Mouse (Mus musculus): Measurements from ENCODE around the gene Scgb1b30. TPM values are rescaled to one million over a fixed set of nuclear protein-coding genes. Genes with fewer than 3 reads are reported as not detected.

Scgb1b30 gene
- polyA plus RNA-seq, 1 experiment = not detected

DNA sequence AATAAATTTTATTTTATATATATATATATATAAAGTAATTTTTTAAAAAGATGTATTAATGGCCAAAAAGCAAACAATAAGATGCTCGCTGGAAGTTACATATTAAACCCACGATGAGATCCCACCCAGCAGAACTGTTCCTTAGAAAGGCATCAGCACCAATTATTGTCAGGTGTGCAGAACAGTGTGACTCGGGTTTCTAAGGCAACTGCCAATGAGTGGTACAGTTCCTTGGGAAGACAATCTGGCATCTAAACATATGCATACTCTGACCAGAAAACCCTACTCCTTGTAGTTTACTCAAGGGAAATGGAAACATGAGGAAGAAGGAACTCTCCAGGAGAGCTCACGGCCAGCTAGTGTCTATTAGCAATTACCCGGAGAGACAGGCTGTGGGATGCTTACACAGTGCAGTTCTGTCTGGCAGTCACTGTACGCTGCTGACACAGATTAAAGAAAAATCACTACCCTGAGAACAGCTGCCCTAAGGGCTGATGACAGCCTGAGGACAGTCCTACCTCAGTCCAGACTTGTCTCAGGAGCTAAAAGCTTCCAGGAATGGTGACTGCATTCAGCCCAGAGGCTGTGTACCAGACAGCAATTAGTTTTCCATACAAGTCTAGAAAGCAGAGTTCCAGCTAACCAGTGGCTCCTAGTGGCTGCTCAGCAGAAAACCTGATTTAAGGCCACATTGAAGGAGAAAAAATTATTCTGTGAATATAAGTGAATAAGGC is 27.9 kb downstream of the Scgb1b30 start:
- TF ChIP-seq CTCF (IDR thresholded peaks at IDR 0.05; ENCODE audit: borderline replicate concordance, control insufficient read depth, extremely low read depth, insufficient read depth, low read length, poor library complexity) (no peak), POLR2A (IDR thresholded peaks at IDR 0.05; ENCODE audit: control insufficient read depth, extremely low read depth, insufficient read depth, low read length, poor library complexity) (no peak)
- Histone ChIP-seq H3K4me3 (ENCODE audit: control insufficient read depth, insufficient read depth, low read length) (no peak overlapping the region), H3K36me3 (ENCODE audit: control insufficient read depth, insufficient read depth, low read length) (no peaks in the 10 kb centered on the region), H3K27ac (ENCODE audit: control insufficient read depth, insufficient read depth, low read length) (no peak overlapping the region), H3K4me1 (replicated peaks; ENCODE audit: control insufficient read depth, insufficient read depth, low read length) (no peaks in the 10 kb centered on the region), H3K27me3 (ENCODE audit: control insufficient read depth, insufficient read depth, low read length) (no peaks in the 10 kb centered on the region)
- 88% methylated on average over 6 of the region's 6 CpGs for WGBS
- no peak for DNase-seq

DNA sequence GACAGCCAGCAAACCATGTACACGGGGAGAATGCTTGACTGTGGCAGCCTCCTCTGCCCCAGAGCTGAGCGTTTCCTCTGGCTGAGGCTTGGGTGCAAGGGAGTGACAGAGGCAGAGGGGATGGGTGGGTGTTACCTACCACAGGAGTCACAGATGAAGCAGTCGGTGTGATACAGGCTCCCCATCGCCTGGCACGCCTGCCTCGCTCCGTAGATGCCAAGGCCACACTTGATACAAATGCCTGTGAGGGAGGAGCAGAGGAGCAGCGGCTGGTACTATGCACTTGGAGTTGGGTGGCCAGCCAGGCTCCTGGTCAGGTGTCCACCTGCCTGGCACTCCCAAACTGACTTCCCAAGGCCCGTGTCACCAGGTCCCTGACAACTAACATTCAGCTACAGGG is 30.1 kb downstream of the Scgb1b30 start:
- DNase-seq = no peak
- H3K27me3 ChIP-seq (ENCODE audit: control insufficient read depth, insufficient read depth, low read length) = no peaks in the 10 kb centered on the region

DNA sequence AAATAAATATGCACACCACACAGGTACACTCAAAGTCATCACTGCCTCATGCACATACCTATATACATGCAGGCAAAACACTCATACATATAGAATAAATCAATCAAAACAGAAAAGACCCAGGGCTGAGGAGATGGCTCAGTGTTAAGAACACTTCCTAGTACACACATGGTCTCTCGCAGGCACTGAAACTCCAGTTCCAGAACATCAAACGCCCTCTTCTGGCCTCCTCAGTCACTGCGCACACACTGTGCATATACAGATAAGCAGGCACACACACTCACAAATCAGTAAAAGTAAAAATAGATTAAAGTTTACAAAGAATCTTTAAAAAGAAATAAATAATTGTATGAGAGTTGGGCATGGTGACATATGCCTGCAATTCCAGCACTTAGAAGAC is 31.1 kb downstream of the Scgb1b30 start:
- Histone ChIP-seq H3K27me3 (ENCODE audit: control insufficient read depth, insufficient read depth, low read length) (no peaks in the 10 kb centered on the region; the same call in 1 of the 2 replicates), H3K4me1 (replicated peaks; ENCODE audit: control insufficient read depth, insufficient read depth, low read length) (no peaks in the 10 kb centered on the region), H3K27ac (ENCODE audit: control insufficient read depth, insufficient read depth, low read length) (no peak overlapping the region), H3K4me3 (ENCODE audit: control insufficient read depth, insufficient read depth, low read length) (no peak overlapping the region), H3K36me3 (ENCODE audit: control insufficient read depth, insufficient read depth, low read length) (no peaks in the 10 kb centered on the region)
- 81% methylated on average over 3 of the region's 3 CpGs for WGBS
- TF ChIP-seq POLR2A (IDR thresholded peaks at IDR 0.05; ENCODE audit: control insufficient read depth, extremely low read depth, insufficient read depth, low read length, poor library complexity) (no peak), CTCF (IDR thresholded peaks at IDR 0.05; ENCODE audit: borderline replicate concordance, control insufficient read depth, extremely low read depth, insufficient read depth, low read length, poor library complexity) (no peak)
- no peak for DNase-seq

More for the DNA sequence above, 30.1 kb downstream of the Scgb1b30 start:
- Histone ChIP-seq H3K4me1 (replicated peaks; ENCODE audit: control insufficient read depth, insufficient read depth, low read length) (no peaks in the 10 kb centered on the region), H3K36me3 (ENCODE audit: control insufficient read depth, insufficient read depth, low read length) (no peaks in the 10 kb centered on the region), H3K4me3 (ENCODE audit: control insufficient read depth, insufficient read depth, low read length) (no peak overlapping the region), H3K27ac (ENCODE audit: control insufficient read depth, insufficient read depth, low read length) (no peak overlapping the region)
- no peak for TF ChIP-seq CTCF (IDR thresholded peaks at IDR 0.05; ENCODE audit: borderline replicate concordance, control insufficient read depth, extremely low read depth, insufficient read depth, low read length, poor library complexity)
- TF ChIP-seq POLR2A (IDR thresholded peaks at IDR 0.05; ENCODE audit: control insufficient read depth, extremely low read depth, insufficient read depth, low read length, poor library complexity) = no peak
- WGBS = 95% methylated on average over 9 of the region's 9 CpGs

DNA sequence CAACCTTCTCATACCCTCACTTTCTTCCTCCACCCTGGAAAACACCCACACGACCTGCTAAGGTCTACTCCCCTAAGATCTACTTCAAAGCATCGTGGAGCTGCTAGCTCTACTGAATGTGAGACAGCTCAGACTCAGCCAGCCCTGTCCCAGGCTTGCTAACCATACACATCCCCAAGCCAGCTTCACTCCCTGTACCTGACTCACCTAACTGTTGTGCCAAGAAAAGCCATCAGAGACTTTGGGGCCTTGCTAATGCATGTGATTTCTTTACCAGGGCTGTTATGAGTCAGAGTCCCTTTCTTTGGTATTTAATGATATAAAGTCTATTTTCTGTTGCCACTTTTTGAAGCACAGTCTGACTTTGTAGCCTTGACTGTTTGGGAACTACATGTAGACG is 35.9 kb downstream of the Scgb1b30 start:
- Histone ChIP-seq H3K27me3 (ENCODE audit: control insufficient read depth, insufficient read depth, low read length) (peaks cover 2% of the 10 kb centered on the region), H3K4me3 (ENCODE audit: control insufficient read depth, insufficient read depth, low read length) (no peak overlapping the region), H3K36me3 (ENCODE audit: control insufficient read depth, insufficient read depth, low read length) (no peaks in the 10 kb centered on the region), H3K27ac (ENCODE audit: control insufficient read depth, insufficient read depth, low read length) (no peak overlapping the region), H3K4me1 (replicated peaks; ENCODE audit: control insufficient read depth, insufficient read depth, low read length) (peaks cover 6% of the 10 kb centered on the region; the same call in 1 of the 2 replicates)
- 76% methylated on average over 3 of the region's 3 CpGs for WGBS
- TF ChIP-seq CTCF (IDR thresholded peaks at IDR 0.05; ENCODE audit: borderline replicate concordance, control insufficient read depth, extremely low read depth, insufficient read depth, low read length, poor library complexity) = no peak
- no peak for TF ChIP-seq POLR2A (IDR thresholded peaks at IDR 0.05; ENCODE audit: control insufficient read depth, extremely low read depth, insufficient read depth, low read length, poor library complexity)
- no peak for DNase-seq

DNA sequence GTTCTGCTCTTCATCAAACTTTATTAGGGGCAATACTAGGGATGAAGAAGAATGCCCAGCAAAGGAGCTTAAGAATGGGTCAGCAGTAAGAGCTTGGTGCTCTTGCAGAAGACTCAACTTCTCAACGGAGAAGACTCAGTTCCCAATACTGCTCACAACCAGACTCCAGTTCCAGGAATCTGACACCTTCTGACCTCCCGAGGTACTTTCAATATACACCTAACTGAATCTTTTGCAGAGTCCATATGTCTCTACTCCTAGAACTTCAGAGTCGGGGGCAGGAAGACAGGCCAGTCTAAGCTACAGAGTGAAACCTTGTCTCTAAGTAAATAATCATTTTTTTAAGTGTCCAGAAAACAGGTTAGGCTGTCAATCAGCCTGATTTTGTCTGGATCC is 36.7 kb downstream of the Scgb1b30 start:
- no peak for DNase-seq
- peaks cover 2% of the 10 kb centered on the region for H3K27me3 ChIP-seq (ENCODE audit: control insufficient read depth, insufficient read depth, low read length)
- H3K27ac ChIP-seq (ENCODE audit: control insufficient read depth, insufficient read depth, low read length) = no peak overlapping the region
- peaks cover 6% of the 10 kb centered on the region; the same call in 1 of the 2 replicates for H3K4me1 ChIP-seq (replicated peaks; ENCODE audit: control insufficient read depth, insufficient read depth, low read length)
- 27% methylated on average over 3 of the region's 3 CpGs for WGBS
- TF ChIP-seq POLR2A (IDR thresholded peaks at IDR 0.05; ENCODE audit: control insufficient read depth, extremely low read depth, insufficient read depth, low read length, poor library complexity) = no peak
- TF ChIP-seq CTCF (IDR thresholded peaks at IDR 0.05; ENCODE audit: borderline replicate concordance, control insufficient read depth, extremely low read depth, insufficient read depth, low read length, poor library complexity) = no peak
- no peaks in the 10 kb centered on the region for H3K36me3 ChIP-seq (ENCODE audit: control insufficient read depth, insufficient read depth, low read length)
- H3K4me3 ChIP-seq (ENCODE audit: control insufficient read depth, insufficient read depth, low read length) = no peak overlapping the region

DNA sequence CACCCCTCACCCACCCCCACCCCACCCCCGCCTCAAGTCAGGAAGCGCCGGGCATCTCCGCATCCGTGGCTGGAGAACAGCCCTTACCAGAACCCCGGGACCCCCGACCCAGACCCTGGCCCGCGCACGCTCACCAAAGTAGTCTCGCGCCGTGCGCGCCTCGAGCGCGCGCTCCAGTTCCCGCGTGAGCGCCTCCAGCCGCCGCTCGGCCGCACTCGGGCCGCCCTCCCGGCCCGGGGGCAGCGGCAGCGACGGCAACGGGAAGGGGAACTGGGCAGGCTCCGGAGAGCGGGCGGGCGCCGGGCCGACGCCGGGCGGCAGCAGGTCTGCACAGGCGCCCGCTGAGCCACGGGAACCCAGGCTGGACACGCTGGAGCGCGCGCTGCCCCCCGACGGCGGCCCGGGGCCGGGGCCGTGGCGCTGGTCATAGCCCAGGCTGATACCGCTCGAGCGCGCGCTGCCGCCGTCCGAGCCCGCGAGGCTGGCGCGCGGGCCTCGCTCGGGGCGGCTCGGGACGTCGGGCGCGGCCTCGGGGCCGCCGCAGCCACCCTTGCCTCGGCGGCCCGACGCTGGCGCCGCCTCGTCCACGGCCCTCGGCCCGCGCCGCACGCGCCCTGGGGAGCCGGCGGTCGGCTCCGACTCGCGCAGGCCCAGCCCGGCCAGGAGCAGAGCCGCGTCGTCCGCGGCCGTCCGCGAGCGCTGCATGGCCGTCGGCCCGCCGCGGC is 37.3 kb downstream of the Scgb1b30 start:
- 10% methylated on average over 116 of the region's 116 CpGs for WGBS
- peaks cover 6% of the 10 kb centered on the region; the same call in 1 of the 2 replicates for H3K4me1 ChIP-seq (replicated peaks; ENCODE audit: control insufficient read depth, insufficient read depth, low read length)
- H3K27me3 ChIP-seq (ENCODE audit: control insufficient read depth, insufficient read depth, low read length) = peaks cover 2% of the 10 kb centered on the region
- H3K4me3 ChIP-seq (ENCODE audit: control insufficient read depth, insufficient read depth, low read length) = no peak overlapping the region
- no peak overlapping the region for H3K27ac ChIP-seq (ENCODE audit: control insufficient read depth, insufficient read depth, low read length)
- TF ChIP-seq CTCF (IDR thresholded peaks at IDR 0.05; ENCODE audit: borderline replicate concordance, control insufficient read depth, extremely low read depth, insufficient read depth, low read length, poor library complexity) (no peak), POLR2A (IDR thresholded peaks at IDR 0.05; ENCODE audit: control insufficient read depth, extremely low read depth, insufficient read depth, low read length, poor library complexity) (no peak)
- no peak for DNase-seq
- H3K36me3 ChIP-seq (ENCODE audit: control insufficient read depth, insufficient read depth, low read length) = no peaks in the 10 kb centered on the region

Measured in thymus, adult 2 months (tissue).